ENCODE assay signal across 50 mouse cellular contexts in genomic region chr9:35673557-35673956, GRCm38 (mm10). TPM values are rescaled to one million over a fixed set of nuclear protein-coding genes. Genes with fewer than 3 reads are reported as not detected.
"Had no signal": no experiment of that assay in that cellular context is flagged by ENCODE, and none has a peak within 500 bp of the region (broad histone marks: within the 10 kb centered on the region; RNA-seq: fewer than 3 reads in every experiment).

No protein-coding gene starts in this region.

- H3K27ac ChIP-seq: heart, embryonic 13.5 days; heart, embryonic 15.5 days; hindbrain, embryonic 10.5 days; hindbrain, embryonic 12.5 days; hindbrain, embryonic 13.5 days; hindbrain, embryonic 14.5 days; hindbrain, embryonic 15.5 days; hindbrain, postnatal 0 days; intestine, embryonic 15.5 days; kidney, embryonic 15.5 days; kidney, postnatal 0 days; layer of hippocampus, adult 2 months; left cerebral cortex, adult 2 months had no signal

- H3K4me1 ChIP-seq: heart, embryonic 12.5 days; heart, embryonic 13.5 days; heart, embryonic 15.5 days; hindbrain, embryonic 10.5 days; hindbrain, embryonic 12.5 days; hindbrain, embryonic 13.5 days; hindbrain, embryonic 15.5 days; intestine, embryonic 15.5 days; kidney, embryonic 15.5 days had no signal

- H3K9me3 ChIP-seq: heart, embryonic 12.5 days; heart, embryonic 13.5 days; heart, embryonic 15.5 days; hindbrain, embryonic 15.5 days; intestine, embryonic 15.5 days; kidney, embryonic 15.5 days had no signal

- H3K36me3 ChIP-seq: heart, embryonic 12.5 days; heart, embryonic 13.5 days; heart, embryonic 15.5 days; hindbrain, embryonic 10.5 days; hindbrain, embryonic 12.5 days; hindbrain, embryonic 13.5 days; hindbrain, embryonic 15.5 days; intestine, embryonic 15.5 days; kidney, embryonic 15.5 days had no signal

- H3K4me2 ChIP-seq: heart, embryonic 11.5 days; heart, embryonic 12.5 days; heart, embryonic 13.5 days; heart, embryonic 15.5 days; hindbrain, embryonic 12.5 days; hindbrain, embryonic 13.5 days; hindbrain, embryonic 14.5 days; hindbrain, embryonic 15.5 days; intestine, embryonic 15.5 days; kidney, embryonic 15.5 days had no signal

- DNase-seq: heart, postnatal 10 days; heart, postnatal 36 days; heart, postnatal 4 days; kidney, adult 11 months; kidney, adult 18-20 months; kidney, adult 2 months; kidney, adult 8-10 months; kidney, adult 9 months; kidney, postnatal 10 days; kidney, postnatal 14 days; kidney, postnatal 25 days; kidney, postnatal 36 days; kidney, postnatal 4 days; layer of hippocampus, adult 9-11 months; layer of hippocampus, postnatal 36 days had no signal

- H3K27me3 ChIP-seq: heart, embryonic 12.5 days; heart, embryonic 13.5 days; heart, embryonic 15.5 days; hindbrain, embryonic 12.5 days; hindbrain, embryonic 13.5 days; hindbrain, embryonic 15.5 days; intestine, embryonic 15.5 days; kidney, embryonic 15.5 days had no signal

- H3K4me3 ChIP-seq: heart, embryonic 12.5 days; heart, embryonic 13.5 days; heart, embryonic 15.5 days; hindbrain, embryonic 10.5 days; hindbrain, embryonic 12.5 days; hindbrain, embryonic 13.5 days; hindbrain, embryonic 15.5 days; intestine, embryonic 15.5 days; kidney, embryonic 15.5 days; layer of hippocampus, adult 2 months; left cerebral cortex, adult 2 months had no signal

RNA-seq across cellular contexts. Expression of gene Pate1, which starts 13.6 kb away (rescaled TPM):
- total RNA-seq: heart, postnatal 10 days; heart, postnatal 25 days; heart, postnatal 36 days; heart, postnatal 4 days; hematopoietic stem cell, adult 5-6 weeks; hindbrain, postnatal 0 days; layer of hippocampus, adult 18-20 months; layer of hippocampus, adult 2 months; layer of hippocampus, adult 8-10 months; layer of hippocampus, postnatal 10 days; layer of hippocampus, postnatal 14 days; layer of hippocampus, postnatal 25 days; layer of hippocampus, postnatal 36 days; left cerebral cortex, adult 18-20 months; left cerebral cortex, adult 2 months; left cerebral cortex, adult 8-10 months had no signal
- polyA plus RNA-seq: heart, embryonic 11.5 days; heart, embryonic 12.5 days; heart, embryonic 13.5 days; heart, embryonic 14.5 days; heart, embryonic 15.5 days; heart, embryonic 16.5 days; heart, postnatal 0 days; hindbrain, embryonic 10.5 days; hindbrain, embryonic 12.5 days; hindbrain, embryonic 13.5 days; hindbrain, embryonic 14.5 days; hindbrain, embryonic 15.5 days; hindbrain, embryonic 16.5 days; hindbrain, postnatal 0 days; inflammation-experienced regulatory T-cells, adult 6 months; intestine, embryonic 14.5 days; intestine, embryonic 15.5 days; intestine, embryonic 16.5 days; intestine, postnatal 0 days; kidney, adult 2 months; kidney, embryonic 14.5 days; kidney, embryonic 15.5 days; kidney, embryonic 16.5 days; kidney, postnatal 0 days; large intestine, adult 2 months had no signal

RNA-seq across cellular contexts. Expression of gene Pate3, which starts 25.6 kb away (rescaled TPM):
- total RNA-seq: heart, postnatal 10 days; heart, postnatal 25 days; heart, postnatal 36 days; heart, postnatal 4 days; hematopoietic stem cell, adult 5-6 weeks; hindbrain, postnatal 0 days; layer of hippocampus, adult 18-20 months; layer of hippocampus, adult 2 months; layer of hippocampus, adult 8-10 months; layer of hippocampus, postnatal 10 days; layer of hippocampus, postnatal 14 days; layer of hippocampus, postnatal 25 days; layer of hippocampus, postnatal 36 days; left cerebral cortex, adult 18-20 months; left cerebral cortex, adult 2 months; left cerebral cortex, adult 8-10 months had no signal
- polyA plus RNA-seq: heart, embryonic 11.5 days; heart, embryonic 12.5 days; heart, embryonic 13.5 days; heart, embryonic 14.5 days; heart, embryonic 15.5 days; heart, embryonic 16.5 days; heart, postnatal 0 days; hindbrain, embryonic 10.5 days; hindbrain, embryonic 12.5 days; hindbrain, embryonic 13.5 days; hindbrain, embryonic 14.5 days; hindbrain, embryonic 15.5 days; hindbrain, embryonic 16.5 days; hindbrain, postnatal 0 days; inflammation-experienced regulatory T-cells, adult 6 months; intestine, embryonic 15.5 days; intestine, embryonic 16.5 days; intestine, postnatal 0 days; kidney, adult 2 months; kidney, embryonic 14.5 days; kidney, embryonic 15.5 days; kidney, embryonic 16.5 days; kidney, postnatal 0 days; large intestine, adult 2 months had no signal
